Mouse (Mus musculus) CH12.LX (cell line): ENCODE results near the gene Gpr107. TPM values are rescaled to one million over a fixed set of nuclear protein-coding genes. Genes with fewer than 3 reads are reported as not detected.

Source experiments
- DNase-seq: peaks from one replicate; pipeline ENCODE4 v3.0.0-alpha.2; 2013; ENCODE audit errors: extremely low read depth
- H3K27ac ChIP-seq: 2 replicates; pipeline ENCODE4 v1.5.1; 2012; ENCODE audit warnings: low read depth, mild to moderate bottlenecking, control low read depth, moderate library complexity; ENCODE audit not compliant: insufficient read depth
- H3K27me3 ChIP-seq: replicated peaks from 2 replicates; pipeline ENCODE3; 2012; ENCODE audit warnings: inconsistent platforms
- H3K36me3 ChIP-seq, 2 experiments: replicated peaks in 1 of 2; 2 replicates each; pipeline versions ENCODE3 to v1.6.1; 2012; ENCODE audit warnings: inconsistent platforms in 1 of 2, low read length in 1 of 2, mild to moderate bottlenecking in 1 of 2, mixed read lengths in 1 of 2, moderate library complexity in 1 of 2; ENCODE audit not compliant: control insufficient read depth in 1 of 2, insufficient read depth in 1 of 2
- H3K4me1 ChIP-seq, 2 experiments: 2 replicates each; pipeline ENCODE4 v1.6.1; 2012; ENCODE audit warnings: inconsistent platforms in 1 of 2, moderate library complexity in 1 of 2; ENCODE audit not compliant: insufficient read depth in 2 of 2, control insufficient read depth in 1 of 2
- H3K4me2 ChIP-seq: 2 replicates; pipeline ENCODE4 v1.6.1; 2012; ENCODE audit warnings: low read depth, mild to moderate bottlenecking, control low read depth; ENCODE audit not compliant: poor library complexity, insufficient read depth, severe bottlenecking
- H3K4me3 ChIP-seq, 3 experiments: fragments of 150-350 bp in 1 of 3; sonication (generic) in 1 of 3; replicated peaks in 1 of 3; 2 replicates each; pipeline versions ENCODE3 to v1.5.1; 2011 to 2012; ENCODE audit warnings: low read depth in 2 of 3, low read length in 2 of 3, mild to moderate bottlenecking in 2 of 3, moderate library complexity in 2 of 3, control low read depth in 1 of 3, improper control_type of control experiment in 1 of 3, inconsistent platforms in 1 of 3, mixed read lengths in 1 of 3; ENCODE audit not compliant: poor library complexity in 1 of 3
- H3K79me2 ChIP-seq: replicated peaks from 2 replicates; pipeline ENCODE4 v1.6.1; 2012; ENCODE audit warnings: mild to moderate bottlenecking, moderate library complexity; ENCODE audit not compliant: control insufficient read depth, poor library complexity, insufficient read depth, severe bottlenecking; ENCODE audit errors: extremely low read depth
- H3K9ac ChIP-seq: 2 replicates; pipeline ENCODE4 v1.6.1; 2012; ENCODE audit warnings: low read depth, mild to moderate bottlenecking, control low read depth, moderate library complexity; ENCODE audit not compliant: insufficient read depth
- H3K9me3 ChIP-seq: replicated peaks from 2 replicates; pipeline ENCODE3; 2012; ENCODE audit warnings: low read length, inconsistent platforms, mixed read lengths
- CHD2 ChIP-seq: IDR thresholded peaks from 2 replicates; pipeline ENCODE4 v1.6.1; 2011; ENCODE audit warnings: low read length, improper control_type of control experiment
- ELF1 ChIP-seq: IDR thresholded peaks from 2 replicates; pipeline ENCODE4 v1.6.1; 2014; ENCODE audit warnings: low read depth, mild to moderate bottlenecking, inconsistent platforms, low read length, improper control_type of control experiment
- GABPA ChIP-seq: IDR thresholded peaks from 2 replicates; pipeline ENCODE4 v1.6.1; 2012; ENCODE audit warnings: low read depth, low read length, improper control_type of control experiment, inconsistent platforms; ENCODE audit not compliant: insufficient replicate concordance
- IRF4 ChIP-seq: IDR thresholded peaks from 2 replicates; pipeline ENCODE4 v1.6.1; 2014; ENCODE audit warnings: low read depth, mild to moderate bottlenecking, inconsistent platforms, low read length, improper control_type of control experiment
- JUN ChIP-seq: IDR thresholded peaks from 2 replicates; pipeline ENCODE4 v1.6.1; 2011; ENCODE audit warnings: low read depth, mild to moderate bottlenecking, low read length, improper control_type of control experiment, moderate library complexity; ENCODE audit not compliant: insufficient read depth
- JUND ChIP-seq: conservative IDR thresholded peaks from 2 replicates; pipeline ENCODE4 v1.6.1; 2011; ENCODE audit warnings: low read depth, low read length, improper control_type of control experiment
- KAT2A ChIP-seq: IDR thresholded peaks from 2 replicates; pipeline ENCODE4 v1.6.1; 2012; ENCODE audit warnings: low read length, improper control_type of control experiment, inconsistent platforms; ENCODE audit not compliant: insufficient replicate concordance
- NRF1 ChIP-seq: IDR thresholded peaks from 2 replicates; pipeline ENCODE4 v1.6.1; 2014; ENCODE audit warnings: low read depth, mild to moderate bottlenecking, inconsistent platforms, low read length, improper control_type of control experiment, moderate library complexity
- RCOR1 ChIP-seq: conservative IDR thresholded peaks from 2 replicates; pipeline ENCODE4 v1.6.1; 2012; ENCODE audit warnings: low read depth, mild to moderate bottlenecking, inconsistent platforms, low read length, improper control_type of control experiment
- SIN3A ChIP-seq: IDR thresholded peaks from 2 replicates; pipeline ENCODE4 v1.6.1; 2012; ENCODE audit warnings: low read length, improper control_type of control experiment, inconsistent platforms
- TBP ChIP-seq: conservative IDR thresholded peaks from 2 replicates; pipeline ENCODE4 v1.6.1; 2011; ENCODE audit warnings: low read depth, low read length, improper control_type of control experiment
- USF2 ChIP-seq: conservative IDR thresholded peaks from 2 replicates; pipeline ENCODE4 v1.6.1; 2011; ENCODE audit warnings: low read depth, low read length, improper control_type of control experiment
- ZC3H11A ChIP-seq: IDR thresholded peaks from 2 replicates; pipeline ENCODE4 v1.6.1; 2012; ENCODE audit warnings: low read depth, mild to moderate bottlenecking, inconsistent platforms, low read length, improper control_type of control experiment
- ZKSCAN1 ChIP-seq: IDR thresholded peaks from 2 replicates; pipeline ENCODE4 v1.6.1; 2012; ENCODE audit warnings: low read depth, inconsistent platforms, low read length, improper control_type of control experiment, borderline replicate concordance
- dilution Hi-C: fragments of 300-500 bp; cut with MboI; formaldehyde crosslinking; loops from 2 replicates; pipeline ENCODE4 v1.14.3; 2020; ENCODE audit warnings: low sequenced_read_pairs; ENCODE audit not compliant: extremely low pct_unique_long_range_greater_than_20kb, extremely low pct_ligation_motif_present
- in situ Hi-C: fragments of 300-500 bp; cut with MboI; formaldehyde crosslinking; loops from 3 replicates; pipeline ENCODE4 v1.14.3; 2019; ENCODE audit warnings: low sequenced_read_pairs, low pct_ligation_motif_present, low pct_unique_long_range_greater_than_20kb, mixed read lengths
- polyA plus RNA-seq: library from polyadenylated mRNA; unstranded; fragments of >175 nt; gene quantifications from 2 replicates; pipeline ENCODE4 v1.2.1, GENCODE M21; 2012; ENCODE audit warnings: low read depth; ENCODE audit not compliant: insufficient read length
- total RNA-seq, 2 experiments: library from RNA; depleted of rRNA; stranded (reverse); fragments of 300-350 nt in 1 of 2; fragments of >200 nt in 1 of 2; gene quantifications; 2 replicates each; pipeline ENCODE4 v1.2.3; 2012 to 2014

The Gpr107 gene
- total and polyA plus RNA-seq, 3 experiments: 19.6 to 27.8 (median 24.6) TPM

GRCm38 (mm10) chr2:31111685-31112084 is 40.4 kb upstream of the Gpr107 start:
- no peaks in the 10 kb centered on the region for H3K27me3 ChIP-seq
- no peak overlapping the region for H3K4me3 ChIP-seq
- H3K9ac ChIP-seq: no peak overlapping the region
- in situ Hi-C loops: no loop called here
- DNase-seq: no peak
- H3K27ac ChIP-seq: no peak overlapping the region
- H3K79me2 ChIP-seq: peaks cover 91% of the 10 kb centered on the region
- dilution Hi-C loops: no loop called here
- peaks cover 14 to 63% of the 10 kb centered on the region in 2 experiments for H3K36me3 ChIP-seq
- peaks cover 17 to 75% of the 10 kb centered on the region in 2 experiments for H3K4me1 ChIP-seq
- H3K9me3 ChIP-seq: peaks cover 4% of the 10 kb centered on the region
- H3K4me2 ChIP-seq: no peak overlapping the region
- TF ChIP-seq RCOR1: no peak
- TF ChIP-seq NRF1: no peak
- TF ChIP-seq IRF4: no peak
- TF ChIP-seq JUN: no peak
- TF ChIP-seq SIN3A: no peak
- no peak for TF ChIP-seq TBP
- TF ChIP-seq ELF1: no peak

GRCm38 (mm10) chr2:31114205-31114604 is 37.9 kb upstream of the Gpr107 start:
- in situ Hi-C loops: no loop called here
- TF ChIP-seq KAT2A (no peak), ZKSCAN1 (no peak), USF2 (no peak), GABPA (no peak), CHD2 (no peak), JUND (no peak), ZC3H11A (no peak)
- peaks cover 4% of the 10 kb centered on the region for H3K9me3 ChIP-seq
- H3K9ac ChIP-seq: no peak overlapping the region
- dilution Hi-C loops: no loop called here
- no peak overlapping the region for H3K27ac ChIP-seq
- no peaks in the 10 kb centered on the region for H3K27me3 ChIP-seq
- peaks cover 12 to 55% of the 10 kb centered on the region in 2 experiments for H3K36me3 ChIP-seq
- no peak overlapping the region for H3K4me2 ChIP-seq
- H3K4me1 ChIP-seq: peaks cover 27 to 78% of the 10 kb centered on the region in 2 experiments
- no peak for DNase-seq
- no peak overlapping the region for H3K4me3 ChIP-seq
- H3K79me2 ChIP-seq: peaks cover 91% of the 10 kb centered on the region
